Mouse (Mus musculus) retina, postnatal 1 day (tissue): ENCODE measurements at regions not wholly inside any gene's neighbourhood (a gene's known extent, or its start where the extent isn't known, plus 50 kb on each side); places are given as distances from the start of the nearest gene placed in this dataset.

Experiments used
- DNase-seq: peaks from one replicate; pipeline ENCODE4 v3.0.0-alpha.2; 2012

GRCm38 (mm10) chr10:17082926-17083325 lies 640.1 kb upstream of the Cited2 start:
- no peak for DNase-seq

- peak; percentile 53 for DNase-seq
Observed at GRCm38 (mm10) chr10:17102065-17102464, 621.0 kb upstream of the Cited2 start.

GRCm38 (mm10) chr10:17103416-17103815 lies 619.6 kb upstream of the Cited2 start:
- DNase-seq, result no peak

- no peak for DNase-seq
Observed at GRCm38 (mm10) chr10:17106831-17107230, 616.2 kb upstream of the Cited2 start.

- no peak for DNase-seq
Observed at GRCm38 (mm10) chr10:17111071-17111470, 611.9 kb upstream of the Cited2 start.

- no peak for DNase-seq
Observed at GRCm38 (mm10) chr10:17114805-17115204, 608.2 kb upstream of the Cited2 start.

GRCm38 (mm10) chr10:17129391-17130163 lies 593.4 kb upstream of the Cited2 start:
- no peak for DNase-seq

GRCm38 (mm10) chr10:17130661-17131060 lies 592.4 kb upstream of the Cited2 start:
- DNase-seq, result no peak

GRCm38 (mm10) chr10:17131763-17132162 lies 591.3 kb upstream of the Cited2 start:
- DNase-seq, result no peak

GRCm38 (mm10) chr10:17175385-17175784 lies 547.6 kb upstream of the Cited2 start:
- no peak for DNase-seq

- peak; percentile 13 for DNase-seq
Observed at GRCm38 (mm10) chr10:17177054-17177453, 546.0 kb upstream of the Cited2 start.

- no peak for DNase-seq
Observed at GRCm38 (mm10) chr10:17177503-17178278, 545.3 kb upstream of the Cited2 start.

GRCm38 (mm10) chr10:17178627-17179026 lies 544.4 kb upstream of the Cited2 start:
- DNase-seq, result peak; percentile 45

- DNase-seq, result no peak
Observed at GRCm38 (mm10) chr10:17184418-17184817, 538.6 kb upstream of the Cited2 start.

- DNase-seq, result no peak
Observed at GRCm38 (mm10) chr10:17196205-17196604, 526.8 kb upstream of the Cited2 start.

- DNase-seq, result no peak
Observed at GRCm38 (mm10) chr10:17196636-17197035, 526.4 kb upstream of the Cited2 start.

GRCm38 (mm10) chr10:17200524-17201426 lies 522.2 kb upstream of the Cited2 start:
- no peak for DNase-seq

GRCm38 (mm10) chr10:17201427-17201745 lies 521.6 kb upstream of the Cited2 start:
- DNase-seq, result no peak

GRCm38 (mm10) chr10:17202556-17203415 lies 520.2 kb upstream of the Cited2 start:
- DNase-seq, result peak; percentile 75

- DNase-seq, result no peak
Observed at GRCm38 (mm10) chr10:17203416-17204110, 519.5 kb upstream of the Cited2 start.

GRCm38 (mm10) chr10:17204153-17204552 lies 518.9 kb upstream of the Cited2 start:
- no peak for DNase-seq
